Mouse (Mus musculus) heart, postnatal 4 days (tissue): Measurements from ENCODE around the gene Cdx2. TPM values are rescaled to one million over a fixed set of nuclear protein-coding genes. Genes with fewer than 3 reads are reported as not detected.

Experiments used
- microRNA-seq, 2 experiments: library from miRNA; unstranded; fragments of <30 nt; microRNA quantifications; one replicate each; pipeline ENCODE4 v1.2.0; 2021 to 2022
- total RNA-seq, 2 experiments: library from RNA; stranded (reverse); gene quantifications; 2 replicates each; pipeline ENCODE4 v1.2.3; 2021

Gene Cdx2
- total RNA-seq, 2 experiments from 2014 or later: not detected

Small RNAs within 50 kb of the gene (microRNA-seq; reads per million reads assigned to microRNA genes)
- 0 reads per million in 2 experiments for gene Mir7k

Other genes with a start within 250 kb of the Cdx2 start
- gene Lnx2, start 230.7 kb downstream of the Cdx2 start, total RNA-seq: 10 to 100 TPM; 16.5 to 16.6 TPM
- gene Polr1d, start 230.2 kb downstream of the Cdx2 start, total RNA-seq: 10 to 100 TPM; 78.1 to 81.6 TPM
- not detected for gene Gsx1, start 118.6 kb downstream of the Cdx2 start, total RNA-seq
- gene Pdx1, start 37.3 kb downstream of the Cdx2 start, total RNA-seq: not detected
- gene Urad, start 15.2 kb upstream of the Cdx2 start, total RNA-seq: not detected
- gene Flt3, start 93.2 kb upstream of the Cdx2 start, total RNA-seq: not detected
- 10 to 100 TPM; 57.2 to 58.4 TPM for gene Pan3, start 122.9 kb upstream of the Cdx2 start, total RNA-seq